Mouse (Mus musculus) neural tube, embryonic 11.5 days (tissue): ENCODE measurements around the gene Hcrtr2. TPM values are rescaled to one million over a fixed set of nuclear protein-coding genes. Genes with fewer than 3 reads are reported as not detected.
A peak's percentile ranks its signal among the peaks of the same experiment; 100 is the strongest.

Experiments used
- ATAC-seq: fragments of 200-750 bp; cut with Nextera tagmentation; 2 replicates; pipeline ENCODE4 v1.8.0; 2017; ENCODE audit warnings: moderate number of reproducible peaks, mild to moderate bottlenecking, moderate TSS enrichment, moderate library complexity; ENCODE audit not compliant: insufficient read depth, low FRiP score, low TSS enrichment
- DNase-seq: peaks from one replicate; pipeline ENCODE4 v3.0.0-alpha.2; 2015; ENCODE audit warnings: low spot score
- H3K27ac ChIP-seq: fragments of 300-500 bp; sonication (generic); 2 replicates; pipeline ENCODE4 v1.5.1; 2014; ENCODE audit warnings: low read depth, mild to moderate bottlenecking, low read length
- H3K27me3 ChIP-seq: fragments of 300-500 bp; sonication (generic); 2 replicates; pipeline ENCODE4 v1.6.1; 2014; ENCODE audit warnings: mild to moderate bottlenecking, low read length, mixed read lengths; ENCODE audit not compliant: control insufficient read depth, insufficient read depth
- H3K36me3 ChIP-seq: fragments of 300-500 bp; sonication (generic); 2 replicates; pipeline ENCODE4 v1.6.1; 2014; ENCODE audit warnings: mild to moderate bottlenecking, low read length, moderate library complexity, mixed read lengths; ENCODE audit not compliant: control insufficient read depth, insufficient read depth
- H3K4me1 ChIP-seq: fragments of 300-500 bp; sonication (generic); 2 replicates; pipeline ENCODE4 v1.6.1; 2014; ENCODE audit warnings: low read length, mixed read lengths; ENCODE audit not compliant: control insufficient read depth, insufficient read depth
- H3K4me2 ChIP-seq: fragments of 300-500 bp; sonication (generic); 2 replicates; pipeline ENCODE4 v1.6.1; 2014; ENCODE audit warnings: low read depth, mild to moderate bottlenecking, moderate library complexity
- H3K4me3 ChIP-seq: fragments of 300-500 bp; sonication (generic); 2 replicates; pipeline ENCODE4 v1.5.1; 2014; ENCODE audit warnings: low read depth, low read length
- H3K9ac ChIP-seq: fragments of 300-500 bp; sonication (generic); 2 replicates; pipeline ENCODE4 v1.6.1; 2014; ENCODE audit warnings: mild to moderate bottlenecking, low read length
- H3K9me3 ChIP-seq: fragments of 300-500 bp; sonication (generic); 2 replicates; pipeline ENCODE4 v1.6.1; 2016; ENCODE audit warnings: low read length; ENCODE audit not compliant: control insufficient read depth
- WGBS: fragments of 180-500 bp; shearing (Covaris S2); extraction: QIAGEN DNeasy Blood & Tissue Kit; methylation state at CpG from one replicate; pipeline ENCODE4 v1.1.7; 2014; 5-methylcytosine and 5-hydroxymethylcytosine counted together
- polyA plus RNA-seq: library from polyadenylated mRNA; unstranded; fragments of >200 nt; fragmentation: Nextera tagmentation; extraction: Ambion mirVana; gene quantifications from 2 replicates; pipeline ENCODE4 v1.2.1, GENCODE M21; 2014

The Hcrtr2 gene
- polyA plus RNA-seq, 1 experiment from 2014 or later, result 0.68 TPM

- DNase-seq, result no peak
Observed at GRCm38 (mm10) chr9:76252544-76252943, 71.1 kb downstream of the Hcrtr2 start.

GRCm38 (mm10) chr9:76252109-76252508 is 71.5 kb downstream of the Hcrtr2 start:
- no peak for DNase-seq
- Histone ChIP-seq H3K4me2 (no peak overlapping the region), H3K4me3 (no peak overlapping the region), H3K27me3 (no peaks in the 10 kb centered on the region), H3K9me3 (no peaks in the 10 kb centered on the region), H3K27ac (no peak overlapping the region), H3K4me1 (no peaks in the 10 kb centered on the region), H3K36me3 (no peaks in the 10 kb centered on the region), H3K9ac (no peak overlapping the region)
- WGBS, result 97% methylated on average over 4 of the region's 4 CpGs
- no peak for ATAC-seq

More at GRCm38 (mm10) chr9:76252544-76252943, 71.1 kb downstream of the Hcrtr2 start:
- no peak overlapping the region for H3K27ac ChIP-seq
- 84% methylated on average over 7 of the region's 7 CpGs for WGBS
- no peaks in the 10 kb centered on the region for H3K36me3 ChIP-seq
- no peaks in the 10 kb centered on the region for H3K27me3 ChIP-seq
- H3K4me2 ChIP-seq, result no peak overlapping the region
- no peak overlapping the region for H3K4me3 ChIP-seq
- H3K9me3 ChIP-seq, result no peaks in the 10 kb centered on the region
- H3K9ac ChIP-seq, result no peak overlapping the region
- H3K4me1 ChIP-seq, result no peaks in the 10 kb centered on the region
- ATAC-seq, result no peak

DNA sequence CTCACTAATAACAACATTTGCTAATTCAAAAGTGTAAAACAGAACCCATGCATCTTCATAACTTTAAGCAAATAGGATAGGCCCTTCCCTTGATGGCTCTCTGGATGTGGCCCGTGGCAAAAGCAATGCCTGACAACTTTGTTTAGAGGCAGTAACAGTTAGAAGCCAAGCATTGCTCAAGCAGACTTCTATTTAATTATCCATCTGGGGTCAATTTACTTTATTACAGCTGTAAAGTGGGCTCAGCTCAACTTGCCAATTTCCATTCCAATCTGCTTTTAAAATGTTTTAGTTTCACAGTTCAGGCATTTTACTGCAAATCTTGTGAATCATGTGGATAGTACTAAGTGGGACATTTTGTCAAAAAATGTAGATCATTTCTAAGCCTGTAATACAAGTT is 81.3 kb downstream of the Hcrtr2 start:
- H3K27me3 ChIP-seq, result no peaks in the 10 kb centered on the region
- WGBS, result 19% methylated on average over 1 of the region's 1 CpGs
- DNase-seq (no peak), ATAC-seq (no peak)
- no peaks in the 10 kb centered on the region for H3K4me1 ChIP-seq
- H3K4me2 ChIP-seq, result no peak overlapping the region
- H3K4me3 ChIP-seq, result no peak overlapping the region
- H3K9ac ChIP-seq, result no peak overlapping the region
- H3K36me3 ChIP-seq, result no peaks in the 10 kb centered on the region
- H3K9me3 ChIP-seq, result no peaks in the 10 kb centered on the region
- H3K27ac ChIP-seq, result no peak overlapping the region

- ATAC-seq (no peak), DNase-seq (no peak)
- Histone ChIP-seq H3K4me1 (no peaks in the 10 kb centered on the region), H3K4me3 (no peak overlapping the region), H3K27me3 (no peaks in the 10 kb centered on the region), H3K36me3 (no peaks in the 10 kb centered on the region), H3K27ac (no peak overlapping the region), H3K4me2 (no peak overlapping the region), H3K9ac (no peak overlapping the region), H3K9me3 (no peaks in the 10 kb centered on the region)
- WGBS, result 88% methylated on average over 5 of the region's 5 CpGs
Observed at GRCm38 (mm10) chr9:76237946-76238345, 85.7 kb downstream of the Hcrtr2 start.

- no peak overlapping the region for H3K9ac ChIP-seq
- WGBS, result 56% methylated on average over 12 of the region's 12 CpGs
- H3K4me2 ChIP-seq, result no peak overlapping the region
- no peak overlapping the region for H3K27ac ChIP-seq
- no peaks in the 10 kb centered on the region for H3K36me3 ChIP-seq
- H3K9me3 ChIP-seq, result no peaks in the 10 kb centered on the region
- DNase-seq (peak; percentile 18), ATAC-seq (no peak)
- no peaks in the 10 kb centered on the region for H3K27me3 ChIP-seq
- H3K4me3 ChIP-seq, result no peak overlapping the region
- no peaks in the 10 kb centered on the region for H3K4me1 ChIP-seq
Observed at GRCm38 (mm10) chr9:76237243-76237642, 86.4 kb downstream of the Hcrtr2 start.

- H3K27ac ChIP-seq, result no peak overlapping the region
- H3K36me3 ChIP-seq, result no peaks in the 10 kb centered on the region
- peak overlapping the region; percentile 39 for H3K4me2 ChIP-seq
- H3K4me1 ChIP-seq, result no peaks in the 10 kb centered on the region
- H3K4me3 ChIP-seq, result no peak overlapping the region
- H3K9ac ChIP-seq, result no peak overlapping the region
- DNase-seq (peak; percentile 67), ATAC-seq (peak; percentile 68)
- H3K27me3 ChIP-seq, result no peaks in the 10 kb centered on the region
- WGBS, result 3% methylated on average over 7 of the region's 7 CpGs
- no peaks in the 10 kb centered on the region for H3K9me3 ChIP-seq
Observed at GRCm38 (mm10) chr9:76236626-76237025, 87.0 kb downstream of the Hcrtr2 start.

DNA sequence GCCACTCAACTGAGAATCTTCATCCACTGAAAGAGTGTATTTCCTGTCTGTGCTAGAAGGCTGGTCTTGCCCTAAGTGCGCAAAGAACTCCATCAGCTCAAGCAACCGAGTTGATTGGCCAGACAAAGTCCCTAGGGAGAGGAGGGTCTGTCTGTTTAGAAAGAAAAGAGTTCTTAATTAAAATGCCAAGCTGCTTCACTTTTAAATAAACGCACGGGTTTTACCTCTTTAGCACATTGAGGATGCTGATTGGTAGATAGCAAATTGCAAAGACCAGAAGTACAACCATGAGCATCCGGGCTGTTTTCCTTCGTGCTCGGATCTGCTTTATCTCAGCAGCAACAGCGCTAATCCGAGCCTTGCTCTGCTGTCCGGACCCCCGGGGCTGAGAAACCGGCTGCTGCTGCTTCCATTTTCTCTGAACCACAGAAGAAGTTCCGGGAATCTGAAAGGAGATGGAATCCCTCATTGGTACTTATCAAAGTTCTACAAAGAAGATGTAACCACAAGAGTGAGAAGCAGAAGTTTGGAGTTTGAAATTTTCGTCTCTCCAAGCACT is 87.6 kb downstream of the Hcrtr2 start:
- H3K27me3 ChIP-seq, result no peaks in the 10 kb centered on the region
- DNase-seq, result peak; percentile 51
- H3K9ac ChIP-seq, result 0 out of 2 replicates have a peak overlapping the region, but pooled peaks have one; percentile 8
- no peaks in the 10 kb centered on the region for H3K9me3 ChIP-seq
- H3K4me1 ChIP-seq, result no peaks in the 10 kb centered on the region
- H3K4me3 ChIP-seq, result peak overlapping the region; percentile 2
- H3K27ac ChIP-seq, result no peak overlapping the region
- H3K4me2 ChIP-seq, result peak overlapping the region; percentile 39
- no peaks in the 10 kb centered on the region for H3K36me3 ChIP-seq
- WGBS, result 6% methylated on average over 14 of the region's 14 CpGs
- ATAC-seq, result peak; percentile 54

- no peaks in the 10 kb centered on the region for H3K27me3 ChIP-seq
- ATAC-seq (no peak), DNase-seq (no peak)
- H3K4me1 ChIP-seq, result no peaks in the 10 kb centered on the region
- no peaks in the 10 kb centered on the region for H3K36me3 ChIP-seq
- no peaks in the 10 kb centered on the region for H3K9me3 ChIP-seq
- no peak overlapping the region for H3K27ac ChIP-seq
- no peak overlapping the region for H3K4me2 ChIP-seq
- H3K4me3 ChIP-seq, result no peak overlapping the region
- 57% methylated on average over 6 of the region's 7 CpGs for WGBS
- H3K9ac ChIP-seq, result no peak overlapping the region
Observed at GRCm38 (mm10) chr9:76234899-76235298, 88.8 kb downstream of the Hcrtr2 start.

DNA sequence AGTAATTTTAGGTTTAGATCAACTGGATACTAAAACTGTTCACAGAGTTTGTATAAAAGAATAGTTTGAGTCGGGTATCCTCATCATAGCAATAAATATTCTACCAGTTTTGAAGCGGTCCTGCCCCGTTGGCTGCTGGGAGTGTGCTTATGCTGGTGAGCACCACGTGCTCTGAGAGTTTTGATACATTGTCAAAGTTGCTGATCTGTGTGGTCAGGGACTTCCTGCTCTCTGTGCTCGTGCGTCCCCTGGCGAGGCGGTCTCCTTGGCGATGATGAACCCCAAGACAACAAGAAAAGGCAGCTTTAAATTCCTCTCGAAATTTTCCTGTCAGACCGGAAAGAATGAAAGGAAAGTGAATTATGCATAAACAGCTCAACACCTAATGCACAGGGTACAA is 93.3 kb downstream of the Hcrtr2 start:
- Histone ChIP-seq H3K4me3 (no peak overlapping the region), H3K4me1 (no peaks in the 10 kb centered on the region), H3K4me2 (no peak overlapping the region), H3K27ac (no peak overlapping the region), H3K9ac (no peak overlapping the region), H3K27me3 (no peaks in the 10 kb centered on the region), H3K36me3 (no peaks in the 10 kb centered on the region), H3K9me3 (no peaks in the 10 kb centered on the region)
- ATAC-seq, result no peak
- peak; percentile 11 for DNase-seq
- 59% methylated on average over 11 of the region's 11 CpGs for WGBS
